Mouse (Mus musculus) hindbrain, embryonic 10.5 days (tissue): Measurements from ENCODE around the gene Tssk6. TPM values are rescaled to one million over a fixed set of nuclear protein-coding genes. Genes with fewer than 3 reads are reported as not detected.

Experiments
- DNase-seq: peaks from one replicate; pipeline ENCODE4 v3.0.0-alpha.2; 2017; ENCODE audit warnings: low spot score
- H3K27ac ChIP-seq: fragments of 300-500 bp; sonication (generic); 2 replicates; pipeline ENCODE4 v1.5.1; 2016; ENCODE audit warnings: mild to moderate bottlenecking, moderate library complexity
- H3K27me3 ChIP-seq: fragments of 300-500 bp; sonication (generic); 2 replicates; pipeline ENCODE4 v1.6.1; 2016; ENCODE audit warnings: mild to moderate bottlenecking; ENCODE audit not compliant: poor library complexity, insufficient read depth, severe bottlenecking
- H3K36me3 ChIP-seq: fragments of 300-500 bp; sonication (generic); 2 replicates; pipeline ENCODE4 v1.6.1; 2016; ENCODE audit warnings: mild to moderate bottlenecking, moderate library complexity
- H3K4me1 ChIP-seq: fragments of 300-500 bp; sonication (generic); replicated peaks from 2 replicates; pipeline ENCODE4 v1.6.1; 2016; ENCODE audit warnings: mild to moderate bottlenecking
- H3K4me3 ChIP-seq: fragments of 300-500 bp; sonication (generic); 2 replicates; pipeline ENCODE4 v1.5.1; 2016; ENCODE audit warnings: mild to moderate bottlenecking, moderate library complexity
- H3K9me3 ChIP-seq: fragments of 300-500 bp; sonication (generic); 2 replicates; pipeline ENCODE4 v1.6.1; 2016; ENCODE audit warnings: mild to moderate bottlenecking, moderate library complexity
- WGBS: fragments of 180-500 bp; shearing (Covaris S2); methylation state at CpG from one replicate; pipeline ENCODE4 v1.1.7; 2016; 5-methylcytosine and 5-hydroxymethylcytosine counted together
- polyA plus RNA-seq: library from polyadenylated mRNA; unstranded; fragments of >200 nt; fragmentation: Nextera tagmentation; extraction: Ambion mirVana; gene quantifications from 2 replicates; pipeline ENCODE4 v1.2.1, GENCODE M21; 2016

Tssk6 gene
- polyA plus RNA-seq, 1 experiment from 2014 or later = 4.8 TPM

- 93% methylated on average over 13 of the region's 13 CpGs for WGBS
- Histone ChIP-seq H3K27me3 (no peaks in the 10 kb centered on the region), H3K36me3 (peaks cover 99% of the 10 kb centered on the region), H3K27ac (no peak overlapping the region), H3K9me3 (no peaks in the 10 kb centered on the region), H3K4me3 (no peak overlapping the region), H3K4me1 (peaks cover 9% of the 10 kb centered on the region; the same call in 1 of the 2 replicates)
- no peak for DNase-seq
Measured at GRCm38 (mm10) chr8:69911917-69912316, 9.9 kb downstream of the Tssk6 start.

DNA sequence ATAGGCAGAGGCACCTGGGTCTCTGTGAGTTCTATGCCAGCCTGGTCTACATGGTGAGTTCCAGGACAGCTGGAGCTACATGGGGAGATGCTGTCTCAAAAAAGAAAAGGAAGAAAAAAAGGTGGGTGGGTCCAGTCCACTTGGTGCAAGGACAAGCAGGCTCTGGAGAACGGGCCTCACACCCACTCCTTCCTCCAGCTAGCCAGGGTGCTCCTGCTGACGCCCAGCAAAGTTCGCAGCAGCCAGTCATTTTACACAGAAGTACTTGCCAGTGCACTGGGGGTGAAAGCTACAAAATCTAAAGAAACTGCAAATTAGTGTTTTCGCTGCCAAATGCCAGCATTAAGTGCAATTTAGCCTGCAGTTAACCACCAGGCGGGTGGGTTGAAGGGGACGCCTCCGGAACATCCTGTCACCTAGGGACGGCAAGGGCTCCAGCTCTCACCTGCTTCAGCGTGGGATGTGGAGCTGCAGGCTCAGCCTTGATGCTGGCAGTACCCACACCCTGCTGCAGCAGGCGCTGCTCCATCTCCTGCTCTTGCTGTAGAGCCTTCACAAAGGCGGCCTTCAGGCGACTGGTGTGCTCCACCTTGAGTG is 10.6 kb downstream of the Tssk6 start:
- H3K36me3 ChIP-seq = peaks cover 100% of the 10 kb centered on the region

GRCm38 (mm10) chr8:69914526-69914925 is 12.5 kb downstream of the Tssk6 start:
- 92% methylated on average over 4 of the region's 4 CpGs for WGBS
- Histone ChIP-seq H3K4me3 (no peak overlapping the region), H3K9me3 (no peaks in the 10 kb centered on the region), H3K27me3 (no peaks in the 10 kb centered on the region), H3K4me1 (peaks cover 9% of the 10 kb centered on the region; the same call in 1 of the 2 replicates), H3K36me3 (peaks cover 90% of the 10 kb centered on the region), H3K27ac (no peak overlapping the region)
- DNase-seq = no peak

More for the DNA sequence above, 10.6 kb downstream of the Tssk6 start:
- H3K27me3 ChIP-seq = no peaks in the 10 kb centered on the region
- no peak for DNase-seq
- H3K4me1 ChIP-seq = peaks cover 9% of the 10 kb centered on the region; the same call in 1 of the 2 replicates
- 89% methylated on average over 12 of the region's 12 CpGs for WGBS
- no peaks in the 10 kb centered on the region for H3K9me3 ChIP-seq
- H3K4me3 ChIP-seq = no peak overlapping the region
- no peak overlapping the region for H3K27ac ChIP-seq

- Histone ChIP-seq H3K4me3 (no peak overlapping the region), H3K27me3 (no peaks in the 10 kb centered on the region), H3K36me3 (peaks cover 78% of the 10 kb centered on the region), H3K4me1 (peaks cover 19% of the 10 kb centered on the region), H3K27ac (no peak overlapping the region), H3K9me3 (no peaks in the 10 kb centered on the region)
- 35% methylated on average over 5 of the region's 5 CpGs for WGBS
- DNase-seq = no peak
Measured at GRCm38 (mm10) chr8:69915748-69916147, 13.8 kb downstream of the Tssk6 start.

- no peak for DNase-seq
- peaks cover 62% of the 10 kb centered on the region for H3K36me3 ChIP-seq
- H3K27ac ChIP-seq = no peak overlapping the region
- no peak overlapping the region for H3K4me3 ChIP-seq
- peaks cover 32% of the 10 kb centered on the region for H3K4me1 ChIP-seq
- no peaks in the 10 kb centered on the region for H3K9me3 ChIP-seq
- H3K27me3 ChIP-seq = no peaks in the 10 kb centered on the region
Measured at GRCm38 (mm10) chr8:69918506-69918905, 16.5 kb downstream of the Tssk6 start.

GRCm38 (mm10) chr8:69919010-69919409 is 17.0 kb downstream of the Tssk6 start:
- H3K36me3 ChIP-seq = peaks cover 62% of the 10 kb centered on the region
- WGBS = 77% methylated on average over 1 of the region's 1 CpGs

DNA sequence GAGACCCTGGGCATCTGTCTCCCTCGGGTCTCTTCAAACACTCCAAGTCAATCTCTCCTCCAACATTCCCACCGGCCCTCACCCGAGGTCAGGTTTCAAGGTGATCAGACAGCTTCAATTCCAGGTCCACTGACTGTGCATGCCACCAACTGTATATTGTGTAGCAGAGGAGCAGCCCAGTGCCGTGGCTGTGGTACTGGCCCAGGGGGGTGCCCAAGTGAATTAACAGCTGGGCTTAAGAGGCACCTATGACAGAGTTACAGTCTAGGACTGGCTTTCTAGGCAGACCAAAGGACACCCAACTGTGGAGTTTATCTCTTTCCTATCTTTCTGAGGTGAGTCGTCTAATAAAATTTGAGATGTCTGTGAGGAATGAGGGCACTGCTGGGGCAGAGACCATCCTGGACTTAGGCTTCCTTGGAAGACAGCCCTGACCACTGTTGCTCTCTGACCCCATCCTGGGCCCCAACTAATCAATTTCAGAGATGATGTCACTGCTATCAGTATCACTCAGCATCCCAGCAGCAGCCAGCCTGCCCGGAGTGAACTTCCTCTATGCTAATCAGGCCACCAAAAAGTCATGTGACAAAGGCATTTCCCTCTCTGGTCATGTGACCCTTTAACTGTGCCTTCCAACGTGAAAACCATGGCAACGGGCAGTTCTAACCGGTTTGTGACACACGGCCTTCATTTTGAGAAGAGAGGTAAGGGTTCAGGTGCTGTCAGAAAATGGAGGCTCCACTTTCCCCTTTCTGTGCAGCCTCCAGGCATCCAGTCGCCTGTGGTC is 18.1 kb downstream of the Tssk6 start:
- H3K4me3 ChIP-seq = no peak overlapping the region
- H3K36me3 ChIP-seq = peaks cover 55% of the 10 kb centered on the region
- no peaks in the 10 kb centered on the region for H3K27me3 ChIP-seq
- peaks cover 32% of the 10 kb centered on the region for H3K4me1 ChIP-seq
- H3K27ac ChIP-seq = peak overlapping the region; percentile 84
- peak; percentile 78 for DNase-seq
- H3K9me3 ChIP-seq = no peaks in the 10 kb centered on the region
- WGBS = 57% methylated on average over 11 of the region's 11 CpGs

More at GRCm38 (mm10) chr8:69919010-69919409, 17.0 kb downstream of the Tssk6 start:
- Histone ChIP-seq H3K4me3 (no peak overlapping the region), H3K4me1 (peaks cover 32% of the 10 kb centered on the region), H3K9me3 (no peaks in the 10 kb centered on the region), H3K27me3 (no peaks in the 10 kb centered on the region), H3K27ac (no peak overlapping the region)
- peak; percentile 69 for DNase-seq

DNA sequence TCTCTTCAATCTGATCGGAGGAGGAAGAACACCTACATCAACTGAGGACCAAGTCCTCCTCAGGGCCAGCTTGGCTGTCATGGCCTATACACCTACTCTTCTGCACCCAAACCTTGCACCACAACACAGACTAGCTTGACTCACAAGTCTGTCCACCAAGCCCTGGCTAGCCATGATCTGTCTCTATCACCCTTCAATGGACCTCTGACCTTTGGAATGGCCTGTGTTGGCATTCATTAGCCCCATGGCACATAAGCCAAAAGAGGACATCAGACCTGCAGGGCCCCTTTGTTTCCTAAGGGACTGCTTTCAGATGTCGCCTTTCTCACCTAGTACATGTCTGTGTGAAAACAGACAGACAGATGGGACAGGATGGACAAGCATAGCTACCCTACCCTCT is 19.2 kb downstream of the Tssk6 start:
- H3K27ac ChIP-seq = peak overlapping the region; percentile 84
- no peaks in the 10 kb centered on the region for H3K27me3 ChIP-seq
- H3K4me1 ChIP-seq = peaks cover 26% of the 10 kb centered on the region
- H3K4me3 ChIP-seq = no peak overlapping the region
- 93% methylated on average over 2 of the region's 2 CpGs for WGBS
- peaks cover 49% of the 10 kb centered on the region for H3K36me3 ChIP-seq
- DNase-seq = no peak
- H3K9me3 ChIP-seq = no peaks in the 10 kb centered on the region

- no peaks in the 10 kb centered on the region for H3K9me3 ChIP-seq
- 81% methylated on average over 1 of the region's 1 CpGs for WGBS
- no peaks in the 10 kb centered on the region for H3K27me3 ChIP-seq
- peaks cover 23% of the 10 kb centered on the region for H3K4me1 ChIP-seq
- H3K36me3 ChIP-seq = peaks cover 52% of the 10 kb centered on the region
- H3K27ac ChIP-seq = no peak overlapping the region
- H3K4me3 ChIP-seq = no peak overlapping the region
- DNase-seq = no peak
Measured at GRCm38 (mm10) chr8:69923986-69924385, 22.0 kb downstream of the Tssk6 start.

GRCm38 (mm10) chr8:69926901-69927300 is 24.9 kb downstream of the Tssk6 start:
- H3K36me3 ChIP-seq = peaks cover 62% of the 10 kb centered on the region
- peaks cover 2% of the 10 kb centered on the region; the same call in 1 of the 2 replicates for H3K4me1 ChIP-seq
- no peak for DNase-seq
- H3K27ac ChIP-seq = no peak overlapping the region
- no peaks in the 10 kb centered on the region for H3K9me3 ChIP-seq
- no peaks in the 10 kb centered on the region for H3K27me3 ChIP-seq
- no peak overlapping the region for H3K4me3 ChIP-seq

GRCm38 (mm10) chr8:69933811-69934210 is 31.8 kb downstream of the Tssk6 start:
- Histone ChIP-seq H3K4me1 (peaks cover 22% of the 10 kb centered on the region), H3K27ac (no peak overlapping the region), H3K27me3 (no peaks in the 10 kb centered on the region), H3K36me3 (peaks cover 69% of the 10 kb centered on the region), H3K4me3 (no peak overlapping the region), H3K9me3 (no peaks in the 10 kb centered on the region)
- 86% methylated on average over 2 of the region's 2 CpGs for WGBS
- no peak for DNase-seq

GRCm38 (mm10) chr8:69934582-69934981 is 32.6 kb downstream of the Tssk6 start:
- no peaks in the 10 kb centered on the region for H3K27me3 ChIP-seq
- H3K27ac ChIP-seq = no peak overlapping the region
- WGBS = 92% methylated on average over 5 of the region's 5 CpGs
- H3K4me1 ChIP-seq = peaks cover 27% of the 10 kb centered on the region
- H3K36me3 ChIP-seq = peaks cover 68% of the 10 kb centered on the region
- H3K4me3 ChIP-seq = no peak overlapping the region
- no peaks in the 10 kb centered on the region for H3K9me3 ChIP-seq
- no peak for DNase-seq

GRCm38 (mm10) chr8:69935431-69935830 is 33.4 kb downstream of the Tssk6 start:
- H3K27ac ChIP-seq = peak overlapping the region; percentile 4; the same call in 1 of the 2 replicates

More at GRCm38 (mm10) chr8:69935431-69935830, 33.4 kb downstream of the Tssk6 start:
- H3K4me3 ChIP-seq = no peak overlapping the region
- H3K27me3 ChIP-seq = no peaks in the 10 kb centered on the region
- H3K9me3 ChIP-seq = no peaks in the 10 kb centered on the region
- no peak for DNase-seq
- H3K36me3 ChIP-seq = peaks cover 68% of the 10 kb centered on the region
- WGBS = 92% methylated on average over 3 of the region's 3 CpGs
- peaks cover 36% of the 10 kb centered on the region for H3K4me1 ChIP-seq
